Mouse (Mus musculus) liver, embryonic 14.5 days (tissue): ENCODE data around the gene Themis2. TPM values are rescaled to one million over a fixed set of nuclear protein-coding genes. Genes with fewer than 3 reads are reported as not detected.

ENCODE experiments used
- ATAC-seq: fragments of 200-750 bp; cut with Nextera tagmentation; 2 replicates; pipeline ENCODE4 v1.8.0; 2017; ENCODE audit warnings: moderate number of reproducible peaks, mild to moderate bottlenecking, moderate library complexity; ENCODE audit not compliant: insufficient read depth
- DNase-seq, 3 experiments: peaks; one replicate each; pipeline ENCODE4 v3.0.0-alpha.2; 2012 to 2013; ENCODE audit warnings: low read depth in 3 of 3, low spot score in 3 of 3
- H3K27ac ChIP-seq: fragments of 300-500 bp; sonication (generic); 2 replicates; pipeline ENCODE4 v1.5.1; 2014; ENCODE audit warnings: moderate library complexity, mild to moderate bottlenecking, control low read depth, inconsistent platforms
- H3K27me3 ChIP-seq: fragments of 300-500 bp; sonication (generic); 2 replicates; pipeline ENCODE4 v1.6.1; 2014; ENCODE audit warnings: mild to moderate bottlenecking, low read length, moderate library complexity; ENCODE audit not compliant: control insufficient read depth, insufficient read depth
- H3K36me3 ChIP-seq: fragments of 300-500 bp; sonication (generic); replicated peaks from 2 replicates; pipeline ENCODE4 v1.6.1; 2014; ENCODE audit warnings: low read depth; ENCODE audit not compliant: control insufficient read depth, insufficient read depth
- H3K4me1 ChIP-seq, 2 experiments: fragments of 200-500 bp in 1 of 2; fragments of 300-500 bp in 1 of 2; sonication (generic) in 1 of 2; replicated peaks; 2 replicates each; pipeline ENCODE4 v1.6.1; 2012 to 2014; ENCODE audit warnings: antibody characterized with exemption in 1 of 2, inconsistent platforms in 1 of 2, low read length in 1 of 2; ENCODE audit not compliant: control insufficient read depth in 2 of 2, insufficient read depth in 2 of 2
- H3K4me2 ChIP-seq: fragments of 300-500 bp; sonication (generic); 2 replicates; pipeline ENCODE4 v1.6.1; 2014; ENCODE audit warnings: low read depth, mild to moderate bottlenecking, control low read depth, moderate library complexity
- H3K4me3 ChIP-seq, 2 experiments: fragments of 200-500 bp in 1 of 2; fragments of 300-500 bp in 1 of 2; sonication (generic) in 1 of 2; 2 replicates each; pipeline ENCODE4 v1.5.1; 2012 to 2014; ENCODE audit warnings: low read depth in 2 of 2, low read length in 2 of 2, mild to moderate bottlenecking in 2 of 2, control low read depth in 1 of 2, inconsistent platforms in 1 of 2, moderate library complexity in 1 of 2; ENCODE audit not compliant: insufficient read depth in 1 of 2
- H3K9ac ChIP-seq: fragments of 300-500 bp; sonication (generic); replicated peaks from 2 replicates; pipeline ENCODE4 v1.6.1; 2014; ENCODE audit warnings: mild to moderate bottlenecking, control low read depth, moderate library complexity
- H3K9me3 ChIP-seq: fragments of 300-500 bp; sonication (generic); 2 replicates; pipeline ENCODE4 v1.6.1; 2016; ENCODE audit warnings: low read length, mixed read lengths; ENCODE audit not compliant: control insufficient read depth
- CTCF ChIP-seq: IDR thresholded peaks from 2 replicates; pipeline ENCODE4 v1.5.1; 2016; ENCODE audit warnings: antibody characterized with exemption, low read depth, control low read depth
- EP300 ChIP-seq: IDR thresholded peaks from 2 replicates; pipeline ENCODE4 v1.6.1; 2016; ENCODE audit warnings: antibody characterized with exemption, low read depth
- WGBS: fragments of 180-500 bp; shearing (Covaris S2); extraction: QIAGEN DNeasy Blood & Tissue Kit; methylation state at CpG from one replicate; pipeline ENCODE4 v1.1.7; 2014; ENCODE audit not compliant: insufficient replicate concordance; 5-methylcytosine and 5-hydroxymethylcytosine counted together
- polyA plus RNA-seq, 2 experiments: library from polyadenylated mRNA; depleted of rRNA in 1 of 2; stranded (reverse) in 1 of 2; unstranded in 1 of 2; fragments of >200 nt; fragmentation: Nextera tagmentation in 1 of 2; extraction: Ambion mirVana in 1 of 2; gene quantifications; 2 replicates each; pipeline versions ENCODE4 v1.2.1 to v1.2.3; 2012 to 2014

Themis2 gene
- polyA plus RNA-seq, 2 experiments: 2.3 to 2.5 TPM

DNA sequence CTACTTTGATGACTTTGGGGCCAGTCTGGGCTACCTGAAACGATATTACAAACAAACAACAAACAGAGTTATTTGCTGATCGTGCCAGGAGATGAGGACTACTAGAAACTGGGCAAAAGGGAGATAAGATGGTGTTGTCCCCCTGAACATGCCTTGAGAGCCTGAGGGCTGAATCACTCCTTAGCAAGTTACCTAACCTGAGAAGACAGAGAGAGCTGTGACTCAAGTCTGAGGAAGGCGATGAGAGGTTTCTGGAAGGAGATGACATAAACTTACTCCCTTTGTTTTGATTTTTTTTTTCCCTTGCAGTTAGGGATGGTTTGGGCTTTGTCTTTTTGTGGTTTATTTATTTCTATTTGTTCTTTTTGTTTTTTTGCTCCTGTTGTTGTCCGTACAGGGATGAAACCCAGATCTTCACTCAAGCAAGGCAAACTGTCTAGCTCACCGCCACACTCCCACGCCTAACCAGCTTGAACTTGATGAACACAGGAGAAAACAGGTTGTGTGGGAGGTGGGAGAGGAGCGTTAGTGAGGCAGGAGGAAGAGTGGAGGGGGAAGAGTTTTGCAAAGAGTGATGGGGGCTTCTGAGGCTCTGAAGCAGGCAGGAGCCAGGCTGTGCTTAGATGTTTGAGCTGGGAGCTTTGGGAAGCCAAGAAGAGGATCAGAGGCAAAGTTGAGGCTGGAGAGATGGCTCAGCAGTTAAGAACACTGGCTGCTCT, 38.4 kb downstream of the Themis2 start:
- no peak for DNase-seq
- Histone ChIP-seq H3K4me1 (peaks cover 0 to 2% of the 10 kb centered on the region in 2 experiments; a peak in 1 of 4 replicates), H3K4me2 (no peak overlapping the region), H3K4me3 (no peak overlapping the region), H3K9me3 (no peaks in the 10 kb centered on the region), H3K27ac (no peak overlapping the region), H3K36me3 (no peaks in the 10 kb centered on the region), H3K9ac (no peak overlapping the region), H3K27me3 (peaks cover 26% of the 10 kb centered on the region)
- TF ChIP-seq EP300: no peak
- no peak for TF ChIP-seq CTCF
- no peak for ATAC-seq
- WGBS: 65% methylated on average over 7 of the region's 7 CpGs

DNA sequence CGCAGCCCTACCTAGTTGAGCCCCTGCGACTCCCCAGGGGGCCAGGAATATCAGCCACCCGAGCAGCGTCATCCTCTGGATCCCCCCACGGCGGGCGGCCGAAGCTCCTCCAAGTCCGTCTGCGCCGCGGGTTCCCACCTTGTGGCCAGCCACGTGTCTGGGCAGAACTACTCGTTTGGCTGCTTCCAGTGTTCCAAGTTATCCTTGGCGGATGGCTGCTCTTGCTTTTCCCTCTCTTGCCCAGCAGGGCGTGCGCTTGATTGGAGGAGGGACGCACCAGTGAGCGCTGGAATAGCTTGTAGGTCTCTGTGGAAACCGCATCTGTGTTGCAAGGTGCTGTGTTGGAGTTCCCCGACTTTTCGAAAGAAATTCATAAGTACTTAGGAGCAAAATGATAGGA, 39.2 kb downstream of the Themis2 start, which contains the start of gene Smpdl3b:
Smpdl3b (minus strand) TSS at position 279 of the 400 bp plus-strand sequence.
- peaks cover 0 to 2% of the 10 kb centered on the region in 2 experiments; a peak in 1 of 4 replicates for H3K4me1 ChIP-seq
- peaks cover 26% of the 10 kb centered on the region for H3K27me3 ChIP-seq
- no peak within 1 kb of the TSS for H3K27ac ChIP-seq
- no peak for DNase-seq
- H3K9me3 ChIP-seq: no peaks in the 10 kb centered on the region
- peak within 1 kb of the TSS; percentile 16 to 28 for H3K4me3 ChIP-seq
- H3K36me3 ChIP-seq: no peaks in the 10 kb centered on the region
- 1% methylated on average over 22 of the region's 22 CpGs for WGBS
- no peak within 1 kb of the TSS for H3K9ac ChIP-seq
- ATAC-seq: no peak
- TF ChIP-seq EP300: no peak
- TF ChIP-seq CTCF: peak; percentile 54
- H3K4me2 ChIP-seq: peak within 1 kb of the TSS; percentile 48

DNA sequence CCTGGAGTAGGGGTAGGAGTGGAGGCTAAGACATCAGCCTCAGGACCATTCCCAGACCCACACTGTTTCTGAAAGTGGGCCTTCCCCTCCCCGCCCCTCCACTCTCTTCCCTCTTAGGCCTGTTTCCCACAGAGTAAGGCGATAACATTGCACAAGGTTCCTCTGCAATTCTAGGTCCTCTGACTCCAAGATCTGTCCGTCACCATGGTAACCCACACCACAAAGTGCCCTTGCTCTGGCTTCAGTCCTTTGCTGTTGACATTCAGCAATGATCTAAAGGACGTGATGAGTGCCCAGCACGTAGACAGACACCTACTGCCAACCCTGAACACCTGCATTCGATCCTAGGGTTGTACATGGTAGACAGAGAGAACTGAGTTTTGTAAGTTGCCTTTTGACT, 43.2 kb downstream of the Themis2 start:
- H3K4me2 ChIP-seq: no peak overlapping the region
- 50% methylated on average over 6 of the region's 6 CpGs for WGBS
- H3K27me3 ChIP-seq: peaks cover 24% of the 10 kb centered on the region
- peaks cover 0 to 7% of the 10 kb centered on the region in 2 experiments; a peak in 2 of 4 replicates for H3K4me1 ChIP-seq
- no peak for DNase-seq
- ATAC-seq: no peak
- no peak overlapping the region for H3K4me3 ChIP-seq
- TF ChIP-seq CTCF (no peak), EP300 (no peak)
- no peak overlapping the region for H3K9ac ChIP-seq
- H3K9me3 ChIP-seq: no peaks in the 10 kb centered on the region
- H3K27ac ChIP-seq: no peak overlapping the region
- no peaks in the 10 kb centered on the region for H3K36me3 ChIP-seq

DNA sequence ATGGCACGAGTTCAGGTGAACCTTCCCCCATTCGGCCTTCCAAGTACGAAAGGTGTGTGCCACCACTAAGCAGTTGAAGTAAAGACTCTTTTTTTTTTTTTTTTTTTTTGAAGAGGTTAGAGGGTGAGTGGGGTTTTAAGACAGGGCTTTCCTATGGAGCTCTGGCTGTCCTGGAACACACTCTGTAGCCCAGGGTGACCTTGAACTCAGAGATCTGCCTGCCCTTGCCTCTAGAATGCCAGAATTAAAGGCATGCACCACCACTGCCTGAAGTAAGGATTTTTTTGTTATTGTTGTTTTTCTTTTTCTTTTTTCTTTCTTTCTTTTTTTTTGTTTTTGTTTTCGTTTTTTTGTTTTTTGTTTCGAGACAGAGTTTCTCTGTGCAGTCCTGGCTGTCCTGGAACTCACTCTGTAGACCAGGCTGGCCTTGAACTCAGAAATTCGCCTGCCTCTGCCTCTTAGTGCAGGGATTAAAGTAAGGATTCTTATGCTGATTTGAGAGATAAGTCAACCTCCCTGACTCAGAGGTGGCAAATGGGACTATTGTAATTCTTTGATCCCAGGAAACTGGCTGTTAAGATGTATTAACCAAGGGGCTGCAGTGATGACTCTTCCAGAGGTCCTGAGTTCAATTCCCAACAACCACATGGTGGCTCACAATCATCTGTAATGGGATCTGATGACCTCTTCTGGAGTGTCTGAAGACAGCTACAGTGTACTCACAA, 46.8 kb downstream of the Themis2 start:
- no peaks in the 10 kb centered on the region for H3K27me3 ChIP-seq

DNA sequence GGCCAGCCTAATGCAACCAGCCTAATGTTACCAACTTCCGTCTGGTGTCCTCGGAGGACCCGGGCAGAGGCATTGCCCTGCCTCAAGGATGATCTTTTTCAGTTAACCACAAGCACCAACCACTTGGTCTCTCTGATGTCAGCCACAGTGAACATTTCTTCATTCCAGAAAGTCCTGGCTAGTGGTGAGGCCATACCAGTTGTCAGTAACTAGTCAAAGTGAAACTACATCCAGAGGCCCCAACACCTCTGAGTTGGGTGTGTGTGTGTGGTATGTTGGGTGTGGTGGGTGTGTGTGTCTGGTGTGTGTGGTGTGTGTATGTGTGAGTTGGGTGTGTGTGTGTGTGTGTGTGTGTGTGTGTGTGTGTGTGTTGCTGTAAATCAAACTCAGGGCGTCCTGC, 47.4 kb downstream of the Themis2 start:
- TF ChIP-seq EP300: no peak
- Histone ChIP-seq H3K36me3 (no peaks in the 10 kb centered on the region), H3K4me2 (no peak overlapping the region), H3K4me1 (peaks cover 3 to 26% of the 10 kb centered on the region in 2 experiments; a peak in 3 of 4 replicates), H3K4me3 (no peak overlapping the region), H3K27me3 (no peaks in the 10 kb centered on the region), H3K9ac (no peak overlapping the region), H3K9me3 (no peaks in the 10 kb centered on the region), H3K27ac (no peak overlapping the region)
- DNase-seq (no peak), ATAC-seq (no peak)
- WGBS: 82% methylated on average over 4 of the region's 4 CpGs

More for the DNA sequence above, 46.8 kb downstream of the Themis2 start:
- 58% methylated on average over 6 of the region's 6 CpGs for WGBS
- no peak overlapping the region for H3K4me3 ChIP-seq
- ATAC-seq (no peak), DNase-seq (no peak)
- TF ChIP-seq CTCF (no peak), EP300 (no peak)
- peaks cover 0 to 20% of the 10 kb centered on the region in 2 experiments; a peak in 2 of 4 replicates for H3K4me1 ChIP-seq
- H3K9me3 ChIP-seq: no peaks in the 10 kb centered on the region
- no peaks in the 10 kb centered on the region for H3K36me3 ChIP-seq
- no peak overlapping the region for H3K9ac ChIP-seq
- H3K27ac ChIP-seq: no peak overlapping the region
- H3K4me2 ChIP-seq: no peak overlapping the region
